Mouse (Mus musculus): ENCODE results near the gene Batf.
"Not testable (repeated sequence)": the region's sequence is repeated elsewhere in the genome, so short reads cannot be mapped to it uniquely, and the experiment has no call there.

The Batf gene

GRCm38 (mm10) chr12:85684411-85685275, 1.8 kb upstream of the Batf start:
- DNase-seq (ENCODE audit: low read depth, low spot score): no peak

- no peak for DNase-seq (ENCODE audit: low read depth, low spot score)
Measured at GRCm38 (mm10) chr12:85687217-85687533, 706 bp downstream of the Batf start.

GRCm38 (mm10) chr12:85687846-85688245, 1.4 kb downstream of the Batf start:
- DNase-seq (ENCODE audit: low read depth, low spot score): no peak

GRCm38 (mm10) chr12:85695787-85696186, 9.3 kb downstream of the Batf start:
- DNase-seq (ENCODE audit: low read depth, low spot score): no peak

GRCm38 (mm10) chr12:85696436-85696835, 10.0 kb downstream of the Batf start:
- DNase-seq (ENCODE audit: low read depth, low spot score): no peak

- not testable (repeated sequence) for DNase-seq (ENCODE audit: low read depth, low spot score)
Measured at GRCm38 (mm10) chr12:85698179-85698578, 11.7 kb downstream of the Batf start.

GRCm38 (mm10) chr12:85700191-85700841, 13.8 kb downstream of the Batf start:
- DNase-seq (ENCODE audit: low read depth, low spot score): no peak

- DNase-seq (ENCODE audit: low read depth, low spot score): no peak
Measured at GRCm38 (mm10) chr12:85700842-85701223, 14.4 kb downstream of the Batf start.

GRCm38 (mm10) chr12:85702166-85703055, 15.9 kb downstream of the Batf start:
- no peak for DNase-seq (ENCODE audit: low read depth, low spot score)

- no peak for DNase-seq (ENCODE audit: low read depth, low spot score)
Measured at GRCm38 (mm10) chr12:85703507-85703906, 17.0 kb downstream of the Batf start.

GRCm38 (mm10) chr12:85704566-85704965, 18.1 kb downstream of the Batf start:
- DNase-seq (ENCODE audit: low read depth, low spot score): no peak

- peak; percentile 59 for DNase-seq (ENCODE audit: low read depth, low spot score)
Measured at GRCm38 (mm10) chr12:85705002-85705830, 18.7 kb downstream of the Batf start.

- no peak for DNase-seq (ENCODE audit: low read depth, low spot score)
Measured at GRCm38 (mm10) chr12:85705831-85706530, 19.5 kb downstream of the Batf start.

GRCm38 (mm10) chr12:85706906-85707305, 20.4 kb downstream of the Batf start:
- no peak for DNase-seq (ENCODE audit: low read depth, low spot score)

GRCm38 (mm10) chr12:85707391-85707790, 20.9 kb downstream of the Batf start:
- DNase-seq (ENCODE audit: low read depth, low spot score): no peak

- DNase-seq (ENCODE audit: low read depth, low spot score): no peak
Measured at GRCm38 (mm10) chr12:85708556-85708955, 22.1 kb downstream of the Batf start.

- no peak for DNase-seq (ENCODE audit: low read depth, low spot score)
Measured at GRCm38 (mm10) chr12:85710695-85711094, 24.2 kb downstream of the Batf start.

- no peak for DNase-seq (ENCODE audit: low read depth, low spot score)
Measured at GRCm38 (mm10) chr12:85712587-85712986, 26.1 kb downstream of the Batf start.

GRCm38 (mm10) chr12:85714126-85714525, 27.7 kb downstream of the Batf start:
- no peak for DNase-seq (ENCODE audit: low read depth, low spot score)

- DNase-seq (ENCODE audit: low read depth, low spot score): no peak
Measured at GRCm38 (mm10) chr12:85725306-85725705, 38.8 kb downstream of the Batf start.

All from mesoderm, embryonic 11.5 days (tissue).